Mouse (Mus musculus): ENCODE results near the gene Plch2. TPM values are rescaled to one million over a fixed set of nuclear protein-coding genes. Genes with fewer than 3 reads are reported as not detected.
A peak's percentile ranks its signal among the peaks of the same experiment; 100 is the strongest.

The Plch2 gene
- total RNA-seq, 2 experiments from 2014 or later: not detected

- ATAC-seq (ENCODE audit: poor library complexity, severe bottlenecking): peak; percentile 76
Measured at GRCm38 (mm10) chr4:154937746-154938145, 118.8 kb downstream of the Plch2 start.

- 0 out of 2 replicates have a peak, but pooled peaks have one; percentile 9 for ATAC-seq (ENCODE audit: poor library complexity, severe bottlenecking)
Measured at GRCm38 (mm10) chr4:154936542-154937255, 119.9 kb downstream of the Plch2 start.

GRCm38 (mm10) chr4:154935788-154936187 is 120.8 kb downstream of the Plch2 start:
- no peak for ATAC-seq (ENCODE audit: poor library complexity, severe bottlenecking)

- ATAC-seq (ENCODE audit: poor library complexity, severe bottlenecking): peak; percentile 41
Measured at GRCm38 (mm10) chr4:154934800-154935199, 121.8 kb downstream of the Plch2 start.

- ATAC-seq (ENCODE audit: poor library complexity, severe bottlenecking): no peak
Measured at GRCm38 (mm10) chr4:154933306-154933907, 123.2 kb downstream of the Plch2 start.

Other genes starting within 250 kb of the Plch2 start
- gene Ttc34, start 219.3 kb downstream of the Plch2 start, total RNA-seq (2015): not detected in 2 replicates
- gene Ttc34, start 219.3 kb downstream of the Plch2 start, total RNA-seq (2017): 0.07 TPM in 1 of 2 replicates, not detected in the other
- gene Mmel1, start 187.2 kb downstream of the Plch2 start, total RNA-seq (2015): 0.25 TPM in 1 of 2 replicates, not detected in the other
- gene Mmel1, start 187.2 kb downstream of the Plch2 start, total RNA-seq (2017): not detected in 2 replicates
- 8.8 and 9.1 TPM in 2 replicates for gene Fam213b, start 157.6 kb downstream of the Plch2 start, total RNA-seq (2015)
- 5.5 and 6.6 TPM in 2 replicates for gene Fam213b, start 157.6 kb downstream of the Plch2 start, total RNA-seq (2017)
- gene Tnfrsf14, start 128.2 kb downstream of the Plch2 start, total RNA-seq (2015): 87.1 and 142 TPM in 2 replicates
- 67.2 and 77.3 TPM in 2 replicates for gene Tnfrsf14, start 128.2 kb downstream of the Plch2 start, total RNA-seq (2017)
- gene Hes5, start 95.9 kb downstream of the Plch2 start, total RNA-seq (2015): 0.25 and 0.27 TPM in 2 replicates
- not detected in 2 replicates for gene Hes5, start 95.9 kb downstream of the Plch2 start, total RNA-seq (2017)
- 28.8 and 36.1 TPM in 2 replicates for gene Pank4, start 92.7 kb downstream of the Plch2 start, total RNA-seq (2015)
- 19.1 and 27.0 TPM in 2 replicates for gene Pank4, start 92.7 kb downstream of the Plch2 start, total RNA-seq (2017)
- 3.7 and 4.3 TPM in 2 replicates for gene Pex10, start 10.2 kb upstream of the Plch2 start, total RNA-seq (2015)
- 3.3 and 5.7 TPM in 2 replicates for gene Pex10, start 10.2 kb upstream of the Plch2 start, total RNA-seq (2017)
- gene Rer1, start 29.6 kb upstream of the Plch2 start, total RNA-seq (2015): 133 and 141 TPM in 2 replicates
- gene Rer1, start 29.6 kb upstream of the Plch2 start, total RNA-seq (2017): 116 and 130 TPM in 2 replicates
- 0.71 TPM in 1 of 2 replicates, not detected in the other for gene Morn1, start 29.8 kb upstream of the Plch2 start, total RNA-seq (2015)
- gene Morn1, start 29.8 kb upstream of the Plch2 start, total RNA-seq (2017): 0.95 and 1.1 TPM in 2 replicates
- gene Ski, start 165.8 kb upstream of the Plch2 start, total RNA-seq (2015): 41.5 and 42.9 TPM in 2 replicates
- 12.4 and 13.3 TPM in 2 replicates for gene Ski, start 165.8 kb upstream of the Plch2 start, total RNA-seq (2017)
- 32.6 and 34.2 TPM in 2 replicates for gene Faap20, start 193.0 kb upstream of the Plch2 start, total RNA-seq (2015)
- gene Faap20, start 193.0 kb upstream of the Plch2 start, total RNA-seq (2017): 11.7 and 18.3 TPM in 2 replicates

Data from megakaryocyte, adult 5-6 weeks (primary cell).